Mouse (Mus musculus) left cerebral cortex, postnatal 25 days (tissue): ENCODE measurements around the gene Snx6. TPM values are rescaled to one million over a fixed set of nuclear protein-coding genes. Genes with fewer than 3 reads are reported as not detected.
"Not testable (repeated sequence)": the region's sequence is repeated elsewhere in the genome, so short reads cannot be mapped to it uniquely, and the experiment has no call there.

ENCODE experiments used
- DNase-seq, 2 experiments: peaks; one replicate each; pipeline ENCODE4 v3.0.0; 2022; ENCODE audit warnings: low spot score in 2 of 2, mixed read lengths in 1 of 2
- intact Hi-C: fragments of 180-260 bp; cut with DNase I; formaldehyde crosslinking; loops from one replicate; pipeline ENCODE4 v1.15.1; 2025
- total RNA-seq, 2 experiments: library from RNA; stranded (reverse); gene quantifications; 2 replicates each; pipeline ENCODE4 v1.2.3; 2021

The Snx6 gene
- total RNA-seq, 2 experiments from 2014 or later: 39.7 to 48.2 TPM

GRCm38 (mm10) chr12:54806131-54806530 is 10.6 kb upstream of the Snx6 start:
- intact Hi-C loops: no loop called here
- DNase-seq: no peak

DNA sequence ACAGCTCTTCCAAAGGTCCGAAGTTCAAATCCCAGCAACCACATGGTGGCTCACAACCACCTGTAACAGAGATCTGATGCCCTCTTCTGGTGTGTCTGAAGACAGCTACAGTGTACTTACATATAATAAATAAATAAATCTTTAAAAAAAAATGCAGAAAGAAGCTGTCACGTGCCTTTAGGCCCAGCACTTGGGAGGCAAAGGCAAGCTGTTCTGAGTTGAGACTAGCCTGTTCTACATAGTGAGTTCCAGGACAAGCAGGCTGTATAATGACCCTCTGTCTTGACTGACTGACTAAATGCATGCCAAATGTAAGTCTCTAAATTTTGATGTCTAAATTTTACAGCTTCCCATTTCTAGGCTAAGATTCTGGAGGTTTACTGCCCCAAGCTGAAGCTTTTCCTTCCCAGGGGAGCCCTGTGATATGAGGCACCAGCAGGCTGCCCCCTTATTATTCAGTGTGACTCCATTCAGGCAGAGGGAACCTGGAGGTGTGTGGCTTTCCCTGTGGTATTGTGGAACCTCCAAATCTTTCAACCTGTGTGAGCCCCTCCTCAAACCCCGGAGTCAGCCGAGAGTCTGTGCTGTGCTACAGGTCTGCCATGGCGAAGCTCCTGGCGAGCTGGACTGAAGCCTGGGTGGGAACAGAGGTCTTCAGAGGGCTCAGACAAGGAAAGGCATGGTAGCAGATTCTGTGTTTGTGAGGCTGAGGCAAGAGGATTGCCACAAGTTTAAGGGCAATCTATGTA is 9.9 kb upstream of the Snx6 start:
- DNase-seq: no peak
- intact Hi-C loops: no loop called here

GRCm38 (mm10) chr12:54803531-54803930 is 8.0 kb upstream of the Snx6 start:
- intact Hi-C loops: no loop called here

GRCm38 (mm10) chr12:54796516-54797195 is 1.2 kb upstream of the Snx6 start:
- intact Hi-C loops: no loop called here
- no peak for DNase-seq

More at GRCm38 (mm10) chr12:54803531-54803930, 8.0 kb upstream of the Snx6 start:
- DNase-seq: no peak

DNA sequence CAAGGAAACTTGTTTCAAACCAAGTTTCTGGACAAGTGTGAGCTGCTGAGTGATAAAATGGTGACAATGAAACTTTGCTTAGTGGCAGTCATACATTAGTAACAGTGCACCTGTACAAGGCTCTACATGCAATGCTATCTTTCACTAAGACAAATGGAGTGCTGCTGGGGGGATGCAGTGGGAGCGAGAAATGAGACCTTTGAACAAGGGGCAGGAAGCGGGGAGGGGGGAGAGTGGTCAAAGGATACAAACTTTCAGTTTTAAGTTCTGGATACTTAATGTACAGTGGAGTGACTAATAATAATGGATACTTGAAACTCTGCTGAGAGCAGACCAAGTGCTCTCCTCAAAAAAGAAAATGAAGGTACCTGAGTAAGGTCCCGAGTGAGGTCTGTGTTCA is 1.1 kb downstream of the Snx6 start:
- intact Hi-C loops: loop anchor here (2.0 kb wide), 1 partner anchor 68 kb away; the partner anchor contains the start of gene Cfl2
- DNase-seq: no peak

DNA sequence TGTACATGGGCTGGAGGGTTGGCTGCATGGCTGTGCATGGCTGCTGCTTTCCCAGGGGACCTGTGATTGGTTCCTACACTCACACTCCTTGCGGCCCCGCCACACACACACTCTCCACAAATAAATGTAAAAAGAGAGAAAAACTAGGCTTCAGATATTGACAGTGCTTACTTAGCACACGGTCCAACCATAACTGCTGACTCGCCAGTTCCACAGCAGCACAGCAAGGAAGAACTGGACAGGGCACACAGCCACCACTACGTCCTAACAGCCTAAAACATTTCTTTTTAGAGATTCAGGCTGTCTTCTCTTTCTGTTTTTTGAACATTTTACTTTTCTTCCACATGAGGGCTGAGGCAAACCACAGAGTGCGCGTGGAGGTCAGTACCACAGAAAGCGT is 4.0 kb downstream of the Snx6 start:
- DNase-seq: no peak
- intact Hi-C loops: no loop called here

- peak in 1 of 2 experiments; percentile 13 for DNase-seq
- intact Hi-C loops: no loop called here
Observed at GRCm38 (mm10) chr12:54789346-54790143, 6.0 kb downstream of the Snx6 start.

- intact Hi-C loops: no loop called here
- no peak for DNase-seq
Observed at GRCm38 (mm10) chr12:54763624-54764023, 31.9 kb downstream of the Snx6 start.

DNA sequence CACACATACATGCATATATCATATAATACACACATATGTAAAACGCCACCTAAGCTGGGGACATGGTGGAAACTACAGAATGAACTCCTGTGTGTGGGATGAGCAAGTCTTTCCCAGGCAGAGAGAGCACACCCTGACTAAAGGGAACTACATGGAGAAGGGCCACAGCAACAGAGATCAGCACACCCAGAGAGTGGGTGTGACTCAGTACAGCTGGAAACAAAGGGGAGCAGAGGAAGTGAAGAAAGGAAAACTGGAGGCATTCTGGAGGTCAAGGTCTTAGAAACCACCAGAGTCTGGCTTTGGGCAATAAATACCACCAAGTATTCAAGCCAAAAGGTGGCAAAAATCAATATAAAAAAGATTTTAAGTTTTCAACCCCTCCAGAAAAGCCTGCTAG is 34.8 kb downstream of the Snx6 start:
- no peak for DNase-seq
- intact Hi-C loops: no loop called here

GRCm38 (mm10) chr12:54758846-54759245 is 36.7 kb downstream of the Snx6 start:
- intact Hi-C loops: no loop called here
- no peak for DNase-seq

GRCm38 (mm10) chr12:54748647-54749046 is 46.9 kb downstream of the Snx6 start:
- intact Hi-C loops: loop anchor here (10.0 kb wide), 1 partner anchor 54 kb away; the partner anchor contains the start of gene Eapp
- DNase-seq: no peak

DNA sequence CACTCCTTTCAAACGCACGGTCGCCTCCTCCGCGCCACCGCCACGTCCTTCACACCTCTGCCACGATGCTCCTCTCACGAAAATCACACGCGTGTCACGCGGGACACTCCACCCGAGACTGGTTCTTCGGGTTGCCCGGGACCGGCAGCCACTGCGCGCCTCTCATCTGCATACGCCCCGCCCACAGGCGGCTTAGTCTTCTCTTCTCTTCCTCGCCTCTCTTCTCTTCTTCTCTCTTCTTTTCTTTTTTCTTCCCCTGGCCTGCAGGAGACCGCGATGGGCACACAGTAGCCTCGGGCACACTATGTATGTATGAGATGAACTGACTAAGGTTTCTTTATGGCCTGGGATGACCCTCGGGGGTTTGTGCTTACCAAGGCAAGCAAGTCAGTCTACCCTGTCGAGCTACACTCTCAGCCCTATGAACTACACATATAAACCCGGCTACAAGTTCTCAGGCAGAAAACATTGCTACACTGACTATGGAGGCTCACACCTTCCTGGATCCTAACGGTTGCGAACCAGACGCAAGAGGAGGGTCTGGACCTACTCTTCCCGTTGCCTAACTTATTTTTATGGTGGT is 56.8 kb downstream of the Snx6 start:
- DNase-seq: peak in 1 of 2 experiments; percentile 13
- intact Hi-C loops: not testable (repeated sequence)

- intact Hi-C loops: not testable (repeated sequence)
Observed at GRCm38 (mm10) chr12:54737891-54738660, 57.4 kb downstream of the Snx6 start.

DNA sequence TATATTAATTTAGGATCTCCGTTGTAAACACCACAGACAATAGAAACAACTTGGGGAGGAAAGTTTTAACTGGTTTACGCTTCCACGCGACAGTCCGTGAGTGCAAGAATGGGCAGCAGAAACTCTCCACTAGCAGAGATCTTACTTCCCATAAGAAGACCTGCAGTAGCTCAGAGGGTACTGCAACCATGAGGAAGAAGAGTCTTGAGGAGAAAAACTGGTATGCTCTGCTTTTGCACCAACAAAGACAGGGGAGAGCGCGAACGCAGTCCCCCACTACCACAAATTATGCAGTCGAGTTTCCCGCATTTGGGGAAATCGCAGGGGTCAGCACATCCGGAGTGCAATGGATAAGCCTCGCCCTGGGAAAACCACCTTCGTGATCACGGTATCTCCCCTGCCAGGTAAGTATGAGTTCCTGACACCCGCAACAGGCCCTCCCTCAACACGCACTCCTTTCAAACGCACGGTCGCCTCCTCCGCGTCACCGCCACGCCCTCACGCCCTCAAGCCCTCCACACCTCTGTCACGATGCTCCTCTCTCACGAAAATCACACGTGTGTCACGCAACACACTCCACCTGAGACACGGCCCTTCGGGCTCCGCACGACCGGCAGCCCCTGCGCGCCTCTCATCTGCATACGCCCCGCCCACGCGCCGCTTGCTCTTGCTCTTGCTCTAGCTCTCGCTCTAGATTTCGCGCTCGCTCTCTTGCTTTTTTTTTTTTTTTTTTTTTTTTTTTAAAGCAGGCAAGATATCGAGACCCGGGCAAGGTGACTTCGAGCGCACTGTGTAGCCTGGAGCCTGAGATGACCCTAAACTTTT is 61.0 kb downstream of the Snx6 start:
- peak in 1 of 2 experiments; percentile 39 for DNase-seq
- intact Hi-C loops: not testable (repeated sequence)

More at GRCm38 (mm10) chr12:54737891-54738660, 57.4 kb downstream of the Snx6 start:
- DNase-seq: not testable (repeated sequence)

GRCm38 (mm10) chr12:54729140-54730059 is 66.1 kb downstream of the Snx6 start:
- intact Hi-C loops, DNase-seq: not testable (repeated sequence)

- DNase-seq, intact Hi-C loops: not testable (repeated sequence)
Observed at GRCm38 (mm10) chr12:54718871-54719786, 76.4 kb downstream of the Snx6 start.
